Mouse (Mus musculus) lung, postnatal 25 days (tissue): Measurements from ENCODE around the gene Pde4c.
A peak's percentile ranks its signal among the peaks of the same experiment; 100 is the strongest.

Source experiments
- DNase-seq: peaks from one replicate; pipeline ENCODE4 v3.0.0; 2022; ENCODE audit warnings: low spot score

Gene Pde4c

DNA sequence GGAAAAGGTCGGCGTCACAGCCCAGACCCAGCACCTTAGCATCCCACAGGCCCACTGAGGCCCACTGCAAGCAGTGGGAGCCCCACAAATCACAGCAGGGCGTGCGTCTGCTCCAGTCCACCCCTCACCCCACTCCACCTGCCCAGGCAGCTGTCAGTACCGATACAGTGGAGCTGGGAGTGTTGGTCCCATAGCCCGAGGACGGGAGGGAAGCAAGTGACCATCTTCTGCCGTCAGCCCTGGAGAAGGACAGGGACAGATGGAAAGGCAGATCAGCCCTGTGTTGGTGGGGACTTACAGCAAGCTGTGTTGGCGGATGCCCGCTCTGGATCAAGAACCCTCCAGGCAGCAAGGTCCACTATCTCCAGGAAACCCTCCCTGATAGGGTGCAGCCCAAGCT is 65.5 kb downstream of the Pde4c start:
- DNase-seq: no peak

DNA sequence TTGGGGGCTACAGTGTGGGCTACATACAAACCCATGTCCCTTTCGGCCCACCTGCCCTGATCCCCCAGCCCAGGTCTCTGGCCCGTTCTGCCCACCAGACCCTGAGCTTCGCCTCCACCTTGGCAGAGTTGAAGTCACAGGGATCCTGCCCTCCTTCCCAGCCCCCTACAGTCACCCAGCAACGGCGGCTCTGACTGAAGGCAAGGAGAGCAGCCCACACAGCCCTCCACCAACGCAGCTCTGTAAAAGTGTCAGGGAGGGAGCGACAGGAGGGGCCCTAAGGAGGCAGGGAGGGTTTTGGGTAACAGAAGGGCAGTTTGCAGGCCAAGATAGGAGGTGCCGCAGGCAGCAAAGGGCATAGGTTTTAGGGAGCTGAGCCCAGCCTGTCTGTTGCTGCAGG is 67.3 kb downstream of the Pde4c start:
- no peak for DNase-seq

DNA sequence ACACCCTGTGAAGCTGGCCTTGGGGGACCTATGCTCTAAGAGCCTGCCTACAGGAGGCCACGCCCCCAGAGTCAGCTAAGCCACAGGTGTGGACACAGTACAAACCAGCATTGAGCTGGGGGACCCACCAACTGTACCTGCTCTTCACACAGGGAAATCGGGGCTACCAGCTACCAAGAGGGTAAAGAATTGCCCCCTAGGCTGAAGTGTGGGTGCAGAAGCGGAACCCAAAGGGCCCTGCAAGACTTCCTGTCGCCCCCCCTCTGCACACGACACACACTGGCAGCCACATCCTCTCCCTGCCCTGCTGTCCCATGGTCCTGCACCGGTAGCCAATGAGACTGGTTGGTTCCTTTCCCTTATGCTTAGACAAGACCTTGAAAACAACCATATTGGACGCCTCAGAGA is 67.8 kb downstream of the Pde4c start:
- DNase-seq: no peak

DNA sequence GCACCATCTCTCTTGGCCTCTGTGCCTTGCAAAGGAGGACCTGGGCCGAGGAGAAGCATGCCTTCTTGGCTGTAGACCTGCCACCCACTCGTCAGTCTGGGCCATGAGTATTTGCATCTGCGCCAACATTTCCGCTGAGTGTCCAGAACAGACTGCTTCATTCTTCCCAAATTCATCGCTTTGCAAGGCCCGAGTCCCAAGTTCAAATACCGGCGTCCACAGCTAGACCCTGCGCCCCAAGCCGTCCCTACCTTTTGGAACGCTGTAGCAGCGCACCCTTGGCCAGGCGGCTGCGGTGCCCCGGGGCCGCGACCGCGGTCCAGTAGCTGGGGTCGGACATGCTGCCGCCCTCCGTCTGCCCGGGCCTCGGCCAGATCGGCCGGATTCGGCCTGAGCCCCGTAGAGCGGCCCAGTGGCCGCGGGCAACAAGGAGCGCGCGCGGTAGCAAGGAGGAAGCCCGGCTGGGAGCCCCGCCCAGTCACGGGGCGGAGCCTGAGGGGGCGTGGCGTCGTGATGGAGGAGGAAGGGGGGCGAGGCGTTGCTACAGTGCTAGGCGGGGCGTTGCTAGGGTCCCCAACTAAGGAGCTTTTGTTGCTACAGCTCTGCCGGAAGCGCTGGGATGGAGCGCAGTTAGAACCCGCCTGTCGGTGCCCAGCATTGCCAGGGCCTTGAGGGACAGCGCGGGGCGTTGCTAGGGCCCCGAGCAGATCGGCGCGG is 68.6 kb downstream of the Pde4c start:
- peak; percentile 97 for DNase-seq

DNA sequence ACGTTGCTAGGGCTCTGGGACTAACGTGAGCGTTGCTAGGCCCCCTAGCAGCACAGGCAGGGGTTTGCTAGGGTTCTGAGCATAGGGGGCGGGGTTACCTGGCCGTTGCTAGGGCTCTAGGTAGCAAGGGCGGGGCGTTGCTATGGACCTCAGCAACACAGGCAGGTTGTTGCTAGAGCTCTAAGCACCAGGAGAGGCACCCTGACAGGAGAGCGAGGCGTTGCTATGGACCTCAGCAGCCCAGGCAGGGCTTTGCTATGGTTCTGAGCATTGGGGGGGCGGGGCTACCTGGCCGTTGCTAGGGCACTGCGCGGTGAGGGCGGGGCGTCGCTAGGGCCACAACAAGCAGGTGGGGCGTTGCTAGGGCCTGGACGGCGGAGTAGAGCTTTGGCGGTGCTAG is 69.2 kb downstream of the Pde4c start:
- DNase-seq: peak; percentile 90

DNA sequence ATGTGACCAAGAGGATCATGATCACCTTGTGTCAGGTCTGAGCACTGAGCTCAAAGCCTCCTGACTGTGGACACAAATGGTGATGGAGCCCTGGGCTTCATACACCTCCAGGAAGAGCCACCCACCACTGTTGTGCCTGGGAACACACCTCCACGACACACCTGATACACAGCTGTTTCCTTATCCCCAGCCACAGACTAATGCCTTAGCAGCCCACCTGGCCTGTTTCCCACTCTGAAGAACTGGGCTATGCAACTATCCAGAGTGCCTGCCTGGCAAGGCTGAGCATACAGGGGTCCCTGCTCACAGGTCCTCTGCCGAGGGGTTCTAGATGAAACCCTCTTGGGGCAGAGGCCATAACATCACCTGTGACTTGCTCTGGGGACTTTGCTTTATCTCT is 70.7 kb downstream of the Pde4c start:
- no peak for DNase-seq

DNA sequence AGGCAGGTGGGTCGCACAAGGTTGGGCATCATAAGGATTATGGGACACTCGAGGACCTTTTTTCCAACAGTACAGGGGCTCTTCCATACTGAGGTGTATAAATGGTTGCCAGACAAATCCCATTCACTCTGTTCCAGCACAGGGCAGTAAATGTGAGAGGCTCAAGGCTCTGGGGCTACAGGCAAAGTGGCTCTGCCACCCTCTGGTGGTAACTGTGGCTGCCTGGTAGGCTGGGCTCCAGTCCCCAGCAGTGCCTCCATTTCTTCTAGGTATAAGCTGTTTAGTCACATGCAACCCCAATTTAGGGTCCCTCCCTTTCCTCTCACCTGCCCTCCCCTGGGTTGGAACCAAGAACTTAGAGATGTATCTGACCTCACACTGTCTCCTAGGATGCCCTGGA is 71.8 kb downstream of the Pde4c start:
- no peak for DNase-seq

DNA sequence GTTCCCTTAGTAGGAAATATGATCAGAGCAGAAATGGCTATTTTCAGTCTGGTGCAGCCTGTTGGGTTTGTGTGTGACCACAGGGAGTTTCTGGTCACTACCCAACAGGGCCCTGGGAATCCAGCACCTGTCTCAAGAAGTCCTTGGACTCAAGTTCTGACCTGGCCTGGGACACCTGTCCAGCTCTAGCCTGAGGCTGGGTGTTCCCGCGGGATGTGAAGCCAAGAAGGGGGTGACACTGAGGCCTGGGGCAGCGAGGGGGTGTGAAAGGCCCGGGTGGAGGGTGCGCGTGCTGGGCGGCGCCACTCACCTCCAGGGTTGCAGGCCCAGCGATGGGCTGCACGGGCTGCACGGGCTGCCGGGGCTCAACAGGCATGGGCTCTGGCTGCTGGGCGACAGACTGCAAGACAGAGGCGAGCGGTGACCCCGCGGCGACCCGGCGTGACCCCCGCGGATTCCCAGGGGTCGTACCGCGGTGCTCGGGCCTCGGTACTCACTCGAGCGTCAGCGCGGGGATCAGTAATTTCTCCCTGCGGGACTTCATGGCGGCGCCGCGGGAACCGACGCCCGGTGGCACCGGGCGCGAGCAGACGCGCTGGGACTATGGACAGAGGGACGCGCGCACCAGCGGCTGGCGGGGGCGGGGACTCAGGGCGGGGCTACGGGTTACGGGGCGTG is 73.0 kb downstream of the Pde4c start:
- no peak for DNase-seq

DNA sequence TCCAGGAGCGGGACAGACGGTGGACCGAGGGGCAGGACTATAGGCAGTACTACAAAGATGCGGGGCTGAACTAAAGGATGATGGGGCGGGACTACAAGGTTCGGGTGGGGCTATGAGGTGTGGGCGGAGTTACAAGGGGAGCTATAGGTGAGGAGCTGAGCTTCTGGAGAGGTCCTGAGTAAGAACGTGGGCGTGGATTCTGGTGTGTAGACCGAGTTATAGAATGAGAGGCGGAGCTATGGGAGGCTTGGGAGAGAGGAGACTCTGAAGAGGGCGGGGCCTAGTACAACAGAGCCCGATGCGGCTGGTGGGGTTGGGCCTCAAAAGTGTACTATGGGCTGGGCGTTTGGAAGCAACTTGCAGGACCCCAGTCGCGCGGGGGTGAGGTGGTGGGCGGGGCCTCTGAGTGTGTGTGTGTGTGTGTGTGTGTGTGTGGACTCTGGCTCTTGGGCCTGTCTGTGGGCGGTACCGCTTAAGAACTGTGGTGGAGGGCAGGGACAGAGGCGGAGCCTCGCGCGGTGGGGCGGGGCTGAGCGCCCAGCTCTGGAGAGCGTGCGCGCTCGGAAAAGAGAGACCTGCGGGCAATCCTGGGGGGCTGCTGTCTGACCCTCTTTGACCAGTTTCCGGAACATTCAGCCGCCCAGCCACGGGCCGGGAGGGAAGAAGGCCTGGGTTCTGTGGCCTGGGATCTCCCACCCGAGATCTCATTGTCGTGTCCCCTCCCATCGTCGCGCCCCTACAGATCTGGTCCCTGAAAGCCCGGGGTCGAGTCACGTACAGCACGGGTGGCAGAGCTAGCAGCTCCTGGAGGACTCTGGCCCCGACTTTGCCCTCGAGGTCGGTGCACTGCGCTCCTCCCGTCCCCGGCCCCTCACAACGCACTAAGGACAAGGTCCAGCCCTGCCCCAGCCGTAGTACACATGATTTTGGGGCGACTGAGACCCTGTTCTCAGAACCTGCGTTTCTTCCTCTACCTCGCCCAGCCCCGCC is 73.9 kb downstream of the Pde4c start:
- peak; percentile 92 for DNase-seq

DNA sequence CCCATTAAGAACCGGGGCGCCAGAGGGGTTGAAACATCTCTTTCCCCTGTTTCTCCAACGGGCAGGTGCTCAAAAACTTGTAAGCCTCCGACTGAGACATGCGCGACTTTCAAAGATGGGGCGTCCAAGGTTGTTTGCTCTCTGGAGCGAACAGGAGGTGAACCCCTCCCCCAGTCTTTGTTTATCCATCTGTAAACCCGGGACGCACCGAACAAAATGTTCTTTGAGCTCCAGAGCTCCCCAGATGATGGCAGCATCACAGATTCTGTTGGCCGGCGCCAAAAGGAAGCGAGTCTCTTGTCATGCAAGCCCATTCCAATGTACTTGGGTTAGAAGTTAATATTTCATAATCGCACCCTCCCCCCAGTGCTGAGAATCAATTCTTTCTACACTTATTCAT is 74.8 kb downstream of the Pde4c start:
- DNase-seq: peak; percentile 48

DNA sequence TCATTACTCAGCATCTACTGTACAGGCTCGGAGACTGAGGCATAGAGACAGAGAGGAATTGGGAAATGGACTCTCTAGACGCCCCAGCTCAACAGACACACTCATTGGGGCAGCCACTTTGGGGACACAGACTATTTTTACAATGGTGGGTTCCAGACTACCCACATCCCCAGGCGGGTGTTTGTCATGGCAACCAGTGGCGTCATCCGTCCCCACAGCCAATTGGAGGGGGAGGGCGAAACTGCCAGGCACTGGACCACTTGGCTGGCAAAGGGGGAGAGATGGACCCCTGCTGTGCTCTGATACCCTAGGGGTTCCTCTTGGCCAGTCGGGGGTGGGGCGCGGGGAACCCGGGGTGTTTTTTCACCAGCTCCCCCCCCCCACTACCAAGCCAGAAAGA is 77.1 kb downstream of the Pde4c start:
- DNase-seq: no peak
